Mouse (Mus musculus) layer of hippocampus, adult 9-11 months (tissue): ENCODE measurements around the gene Usp46.

Experiments used
- DNase-seq: peaks from one replicate; pipeline ENCODE4 v3.0.0; 2022

The Usp46 gene

DNA sequence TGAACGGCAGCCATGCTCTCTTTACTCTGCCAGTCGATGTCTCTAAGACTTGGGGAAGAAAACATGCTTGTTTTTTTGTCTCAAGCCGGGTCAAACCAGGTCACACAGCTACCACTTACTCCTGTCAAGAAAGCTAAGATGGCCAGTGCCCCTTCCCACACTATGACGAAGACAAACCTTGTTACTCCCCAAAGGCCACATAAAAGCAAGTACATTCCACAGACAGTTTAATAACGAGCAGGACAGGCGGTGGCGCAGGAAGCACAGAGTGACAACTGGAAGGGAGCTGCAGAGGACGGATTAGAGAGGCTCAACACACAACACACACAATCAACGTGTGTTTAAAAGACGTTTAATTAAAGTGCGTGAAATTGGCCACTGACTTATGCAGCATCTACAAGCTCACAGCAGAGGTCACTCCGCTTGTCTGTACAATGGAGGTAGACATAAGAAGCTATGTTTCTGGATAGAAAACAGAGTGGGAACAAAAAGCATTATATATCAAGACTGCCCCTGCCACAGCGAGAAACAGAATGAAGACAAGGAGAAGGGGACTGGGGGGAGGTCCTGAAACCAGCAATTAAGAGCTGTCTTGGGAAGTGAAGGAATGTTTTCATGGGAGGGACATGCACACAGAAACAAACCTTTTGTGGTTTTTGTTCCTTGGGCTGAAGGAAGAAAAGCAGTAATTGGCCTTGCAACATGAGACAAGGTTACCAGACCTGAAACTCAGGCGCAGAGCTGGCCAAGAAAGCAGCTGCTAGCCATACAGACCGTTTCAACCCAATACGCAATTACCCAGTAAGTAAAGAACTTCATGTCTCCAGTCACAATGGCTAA, 117.2 kb downstream of the Usp46 start:
- no peak for DNase-seq
